In genomic region chr7:125559537-125559936, GRCm38 (mm10) we compare ENCODE assay signal across 15 mouse cellular contexts. TPM values are rescaled to one million over a fixed set of nuclear protein-coding genes. Genes with fewer than 3 reads are reported as not detected.
DNase-seq lines count a peak whose midpoint lies in the region; ATAC-seq lines count a peak whose summit lies in the region.
"Had no signal": no experiment of that assay in that cellular context is flagged by ENCODE, and none has a peak within 500 bp of the region (broad histone marks: within the 10 kb centered on the region; RNA-seq: fewer than 3 reads in every experiment).

No protein-coding gene starts in this region.

- peak overlapping the region; percentile 66 for H3K4me3 ChIP-seq in megakaryocyte, embryonic 14.5 days (replicated peaks)
- H3K4me3 ChIP-seq: embryonic facial prominence, embryonic 13.5 days; hindbrain, embryonic 13.5 days had no signal

- no peak for ATAC-seq in megakaryocyte, adult 5-6 weeks (ENCODE audit: poor library complexity, severe bottlenecking)
- ATAC-seq: Patski had no signal

- peaks cover 70% of the 10 kb centered on the region for H3K36me3 ChIP-seq in megakaryocyte, embryonic 14.5 days (replicated peaks; ENCODE audit: low read length)
- H3K36me3 ChIP-seq: embryonic facial prominence, embryonic 13.5 days; hindbrain, embryonic 13.5 days had no signal

- peaks cover 100% of the 10 kb centered on the region for H3K4me1 ChIP-seq in megakaryocyte, embryonic 14.5 days

- intact Hi-C loops in heart, postnatal 14 days (cut with DNase I), result no loop called here
- intact Hi-C loops in heart, postnatal 25 days (cut with DNase I), result no loop called here

- H3K27me3 ChIP-seq in megakaryocyte, embryonic 14.5 days (replicated peaks), result no peaks in the 10 kb centered on the region
- H3K27me3 ChIP-seq: embryonic facial prominence, embryonic 13.5 days; Patski had no signal

- DNase-seq in adrenal gland, postnatal 14 days, result peak; percentile 28
- no peak for DNase-seq in adrenal gland, postnatal 25 days
- DNase-seq in heart, postnatal 14 days, result peak; percentile 56 to 65
- no peak for DNase-seq in heart, postnatal 25 days (ENCODE audit: low spot score)
- DNase-seq in lung, postnatal 36 days, result peak; percentile 67
- DNase-seq in natural killer cell, adult 2 months (ENCODE audit: low spot score in 2 of 2), result no peak
- DNase-seq: cerebellum, adult 18-20 months; kidney, adult 18-20 months; kidney, postnatal 36 days had no signal

- H3K9me3 ChIP-seq in megakaryocyte, embryonic 14.5 days, result no peaks in the 10 kb centered on the region
- H3K9me3 ChIP-seq: embryonic facial prominence, embryonic 13.5 days; hindbrain, embryonic 13.5 days had no signal

RNA-seq across cellular contexts. Expression of gene Il4ra, which starts 7.6 kb away (rescaled TPM):
- total RNA-seq in adrenal gland, postnatal 14 days (2021), result 51.5 and 62.0 TPM in 2 replicates
- total RNA-seq in adrenal gland, postnatal 25 days (2021), result 100 and 101 TPM in 2 replicates
- 10 to 100 TPM; 20.0 to 20.3 TPM for total RNA-seq in heart, postnatal 14 days (2021)
- 10 to 100 TPM; 13.3 to 18.6 TPM for total RNA-seq in heart, postnatal 25 days (2021)
- 18.5 and 31.9 TPM in 2 replicates for polyA plus RNA-seq in megakaryocyte, embryonic 14.5 days (2012; ENCODE audit: insufficient read depth, low replicate concordance)
- 11.9 and 15.9 TPM in 2 replicates for total RNA-seq in megakaryocyte, adult 5-6 weeks (2015)
- total RNA-seq in megakaryocyte, adult 5-6 weeks (2017), result 29.8 and 31.7 TPM in 2 replicates

RNA-seq across cellular contexts. Expression of gene Il21r, which starts 43.7 kb away (rescaled TPM):
- total RNA-seq in adrenal gland, postnatal 14 days (2021), result 0.63 and 8.8 TPM in 2 replicates
- total RNA-seq in adrenal gland, postnatal 25 days (2021), result 0.43 TPM in 1 of 2 replicates, not detected in the other
- total RNA-seq in heart, postnatal 14 days (2021), result 1 to 10 TPM in 1 of 2 experiments, under 1 TPM in 1; 0.55 to 3.1 TPM
- total RNA-seq in heart, postnatal 25 days (2021), result under 1 TPM; 0.29 to 0.67 TPM
- 19.8 and 124 TPM in 2 replicates for polyA plus RNA-seq in megakaryocyte, embryonic 14.5 days (2012; ENCODE audit: insufficient read depth, low replicate concordance)
- 0.62 and 0.83 TPM in 2 replicates for total RNA-seq in megakaryocyte, adult 5-6 weeks (2015)
- total RNA-seq in megakaryocyte, adult 5-6 weeks (2017), result 1.8 and 2.2 TPM in 2 replicates
- polyA plus RNA-seq: neural tube, embryonic 14.5 days; Patski had no signal

Comparison
In these comparisons a context has a peak if more than half of its experiments do, and no peak if none do; other contexts are left out.
1. DNase-seq: peak in adrenal gland, postnatal 14 days (single experiment), heart, postnatal 14 days (2 of 2) and lung, postnatal 36 days (single experiment); none in adrenal gland, postnatal 25 days (single experiment), heart, postnatal 25 days (single experiment) and natural killer cell, adult 2 months (0 of 2).